Mouse (Mus musculus): ENCODE measurements at regions not wholly inside any gene's neighbourhood (a gene's known extent, or its start where the extent isn't known, plus 50 kb on each side); places are given as distances from the start of the nearest gene placed in this dataset.

- no peak for TF ChIP-seq MEF2A (IDR thresholded peaks at IDR 0.05; ENCODE audit: borderline replicate concordance, low read depth, low read length)
- TF ChIP-seq MAZ (IDR thresholded peaks at IDR 0.05; ENCODE audit: low read depth, low read length): no peak
- no peak for TF ChIP-seq IRF4 (IDR thresholded peaks at IDR 0.05; ENCODE audit: low read depth, low read length)
- TF ChIP-seq POLR2A (IDR thresholded peaks at IDR 0.05; ENCODE audit: low read depth, low read length): no peak
- no peak for TF ChIP-seq EP300 (IDR thresholded peaks at IDR 0.05; ENCODE audit: low read length)
- no peak for TF ChIP-seq CTCF (conservative IDR thresholded peaks at IDR 0.05 in 1 of 2, IDR thresholded peaks at IDR 0.05 in 1 of 2; ENCODE audit: low read depth in 2 of 2, low read length in 2 of 2)
- TF ChIP-seq ZKSCAN1 (IDR thresholded peaks at IDR 0.05; ENCODE audit: borderline replicate concordance, low read depth, low read length): no peak
- no peak for TF ChIP-seq MAX (IDR thresholded peaks at IDR 0.05; ENCODE audit: low read length)
- TF ChIP-seq BHLHE40 (IDR thresholded peaks at IDR 0.05; ENCODE audit: low read depth, low read length): no peak
- no peak for TF ChIP-seq ZC3H11A (IDR thresholded peaks at IDR 0.05; ENCODE audit: low read depth, low read length)
- TF ChIP-seq SMC3 (IDR thresholded peaks at IDR 0.05; ENCODE audit: low read depth, low read length): no peak
Measured at GRCm38 (mm10) chr14:100899074-100899473, 301.1 kb downstream of the Prr30 start.
